Mouse (Mus musculus): Measurements from ENCODE around the gene Rexo4. TPM values are rescaled to one million over a fixed set of nuclear protein-coding genes. Genes with fewer than 3 reads are reported as not detected.

The Rexo4 gene
- polyA plus RNA-seq, 1 experiment from 2014 or later: 24.7 TPM

DNA sequence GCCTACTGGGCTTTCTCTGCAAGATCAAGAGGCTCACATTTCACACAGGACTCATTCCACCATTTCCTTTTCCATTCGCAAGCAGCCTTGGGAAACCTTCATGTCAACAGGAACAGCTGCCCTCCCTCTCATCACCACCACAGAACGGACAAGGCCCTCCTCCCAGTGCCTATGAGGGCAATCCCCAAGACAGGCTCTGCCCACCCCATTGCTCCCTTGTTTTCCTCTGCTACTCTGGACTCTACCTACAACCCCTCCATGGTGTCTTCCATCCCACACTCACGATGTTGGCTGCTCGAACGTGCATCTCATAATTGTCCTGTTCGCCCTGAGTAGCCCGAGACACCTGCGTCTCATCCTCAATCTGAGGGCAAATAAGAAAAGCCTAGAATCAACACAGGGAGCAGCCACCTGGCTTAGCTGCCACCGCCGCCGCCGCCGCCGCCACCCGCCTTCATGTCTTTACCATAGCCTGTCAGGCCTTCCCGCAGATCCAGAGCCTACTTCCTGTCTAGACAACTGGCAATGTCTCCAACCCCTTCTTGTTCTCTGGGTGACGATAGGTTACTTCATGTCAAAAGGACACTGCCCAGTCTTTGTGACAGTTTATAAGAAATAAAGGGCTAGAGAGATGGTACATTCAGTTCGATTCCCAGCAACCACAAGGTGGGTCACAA, 55.3 kb downstream of the Rexo4 start:
- Histone ChIP-seq H3K4me2 (ENCODE audit: low read length) (peak overlapping the region; percentile 86), H3K4me1 (ENCODE audit: control insufficient read depth in 2 of 2, insufficient read depth in 2 of 2, low read length in 2 of 2) (peaks cover 11 to 29% of the 10 kb centered on the region in 2 experiments), H3K36me3 (ENCODE audit: control insufficient read depth, insufficient read depth, low read length) (peaks cover 71% of the 10 kb centered on the region), H3K4me3 (ENCODE audit: control insufficient read depth in 1 of 2, insufficient read depth in 1 of 2, low read depth in 1 of 2, low read length in 2 of 2) (peak overlapping the region; percentile 0 to 72; a peak in 1 of 4 replicates), H3K27ac (replicated peaks in 1 of 2; ENCODE audit: control insufficient read depth in 1 of 2, insufficient read depth in 1 of 2, low read depth in 2 of 2, low read length in 2 of 2) (no peak overlapping the region), H3K9ac (ENCODE audit: low read length) (peak overlapping the region; percentile 90), H3K9me3 (ENCODE audit: control insufficient read depth, low read length) (no peaks in the 10 kb centered on the region), H3K27me3 (ENCODE audit: control insufficient read depth, insufficient read depth, low read length) (no peaks in the 10 kb centered on the region)
- WGBS: 75% methylated on average over 18 of the region's 18 CpGs
- ATAC-seq (ENCODE audit: insufficient number of reproducible peaks, insufficient read depth, low FRiP score, low read depth): no peak

DNA sequence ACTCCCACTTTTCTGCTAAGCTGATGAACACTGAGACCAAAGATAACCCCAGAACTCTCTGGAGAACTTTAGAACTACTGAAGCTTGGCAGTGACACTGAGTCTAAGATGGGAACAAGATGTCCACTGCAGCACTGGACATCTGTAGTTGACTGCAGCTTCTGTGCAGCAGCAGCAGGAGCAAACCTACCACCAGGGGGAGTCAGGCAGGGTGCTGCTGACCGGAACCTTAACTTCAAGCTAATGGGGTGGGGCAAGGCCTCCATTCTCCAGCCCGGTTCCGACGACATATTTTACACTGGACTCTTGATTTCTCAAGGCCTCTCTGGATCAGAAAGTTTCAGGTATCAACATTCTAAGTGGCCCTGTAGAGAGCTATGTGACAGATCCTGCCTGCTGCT, 57.1 kb downstream of the Rexo4 start:
- no peak overlapping the region for H3K4me2 ChIP-seq (ENCODE audit: low read length)
- H3K27me3 ChIP-seq (ENCODE audit: control insufficient read depth, insufficient read depth, low read length): no peaks in the 10 kb centered on the region
- ATAC-seq (ENCODE audit: insufficient number of reproducible peaks, insufficient read depth, low FRiP score, low read depth): no peak
- H3K4me1 ChIP-seq (ENCODE audit: control insufficient read depth in 2 of 2, insufficient read depth in 2 of 2, low read length in 2 of 2): peaks cover 9 to 34% of the 10 kb centered on the region in 2 experiments
- H3K36me3 ChIP-seq (ENCODE audit: control insufficient read depth, insufficient read depth, low read length): peaks cover 53% of the 10 kb centered on the region
- 68% methylated on average over 4 of the region's 4 CpGs for WGBS
- H3K4me3 ChIP-seq (ENCODE audit: control insufficient read depth in 1 of 2, insufficient read depth in 1 of 2, low read depth in 1 of 2, low read length in 2 of 2): no peak overlapping the region
- no peak overlapping the region for H3K9ac ChIP-seq (ENCODE audit: low read length)
- H3K9me3 ChIP-seq (ENCODE audit: control insufficient read depth, low read length): no peaks in the 10 kb centered on the region
- H3K27ac ChIP-seq (replicated peaks in 1 of 2; ENCODE audit: control insufficient read depth in 1 of 2, insufficient read depth in 1 of 2, low read depth in 2 of 2, low read length in 2 of 2): no peak overlapping the region

DNA sequence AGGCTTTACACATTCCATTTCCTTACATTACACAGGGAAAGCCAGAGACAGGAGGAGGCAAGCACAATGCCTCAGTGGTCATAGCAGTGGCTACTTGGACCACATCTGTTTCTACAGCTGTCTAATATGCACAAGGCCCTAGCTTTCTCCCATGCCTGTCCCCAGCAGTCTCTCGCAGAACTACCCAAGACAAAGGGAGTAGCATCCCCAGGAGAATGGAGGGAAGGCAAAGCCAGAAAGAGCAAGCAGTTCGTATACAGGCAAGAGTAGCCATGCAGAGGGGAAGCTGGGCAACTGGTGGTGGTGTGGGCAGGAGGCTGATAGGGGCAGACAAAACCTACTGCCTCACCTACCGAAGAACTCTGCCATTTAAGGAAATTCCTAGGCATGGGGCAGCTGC, 57.8 kb downstream of the Rexo4 start:
- H3K9ac ChIP-seq (ENCODE audit: low read length): no peak overlapping the region
- H3K4me3 ChIP-seq (ENCODE audit: control insufficient read depth in 1 of 2, insufficient read depth in 1 of 2, low read depth in 1 of 2, low read length in 2 of 2): no peak overlapping the region
- ATAC-seq (ENCODE audit: insufficient number of reproducible peaks, insufficient read depth, low FRiP score, low read depth): no peak
- peaks cover 6 to 34% of the 10 kb centered on the region in 2 experiments for H3K4me1 ChIP-seq (ENCODE audit: control insufficient read depth in 2 of 2, insufficient read depth in 2 of 2, low read length in 2 of 2)
- H3K27ac ChIP-seq (replicated peaks in 1 of 2; ENCODE audit: control insufficient read depth in 1 of 2, insufficient read depth in 1 of 2, low read depth in 2 of 2, low read length in 2 of 2): no peak overlapping the region
- peaks cover 47% of the 10 kb centered on the region for H3K36me3 ChIP-seq (ENCODE audit: control insufficient read depth, insufficient read depth, low read length)
- WGBS: 93% methylated on average over 3 of the region's 3 CpGs
- H3K9me3 ChIP-seq (ENCODE audit: control insufficient read depth, low read length): no peaks in the 10 kb centered on the region
- H3K4me2 ChIP-seq (ENCODE audit: low read length): no peak overlapping the region
- no peaks in the 10 kb centered on the region for H3K27me3 ChIP-seq (ENCODE audit: control insufficient read depth, insufficient read depth, low read length)

- Histone ChIP-seq H3K4me3 (ENCODE audit: control insufficient read depth in 1 of 2, insufficient read depth in 1 of 2, low read depth in 1 of 2, low read length in 2 of 2) (no peak overlapping the region), H3K9me3 (ENCODE audit: control insufficient read depth, low read length) (no peaks in the 10 kb centered on the region), H3K4me1 (ENCODE audit: control insufficient read depth in 2 of 2, insufficient read depth in 2 of 2, low read length in 2 of 2) (peaks cover 6 to 35% of the 10 kb centered on the region in 2 experiments), H3K4me2 (ENCODE audit: low read length) (no peak overlapping the region), H3K27me3 (ENCODE audit: control insufficient read depth, insufficient read depth, low read length) (no peaks in the 10 kb centered on the region), H3K27ac (replicated peaks in 1 of 2; ENCODE audit: control insufficient read depth in 1 of 2, insufficient read depth in 1 of 2, low read depth in 2 of 2, low read length in 2 of 2) (no peak overlapping the region), H3K9ac (ENCODE audit: low read length) (no peak overlapping the region), H3K36me3 (ENCODE audit: control insufficient read depth, insufficient read depth, low read length) (peaks cover 43% of the 10 kb centered on the region)
- ATAC-seq (ENCODE audit: insufficient number of reproducible peaks, insufficient read depth, low FRiP score, low read depth): no peak
- 75% methylated on average over 2 of the region's 2 CpGs for WGBS
Measured at GRCm38 (mm10) chr2:26905936-26906335, 58.2 kb downstream of the Rexo4 start.

Other genes with a start within 250 kb of the Rexo4 start
- gene Abo, start 99.4 kb downstream of the Rexo4 start, polyA plus RNA-seq (2014; fragmentation: Nextera tagmentation; extraction: Ambion mirVana): not detected in 2 replicates
- 7.6 and 9.6 TPM in 2 replicates for gene Surf6, start 61.5 kb downstream of the Rexo4 start, polyA plus RNA-seq (2014; fragmentation: Nextera tagmentation; extraction: Ambion mirVana)
- 34.3 and 38.2 TPM in 2 replicates for gene Med22, start 53.7 kb downstream of the Rexo4 start, polyA plus RNA-seq (2014; fragmentation: Nextera tagmentation; extraction: Ambion mirVana)
- 410 and 428 TPM in 2 replicates for gene Rpl7a, start 53.6 kb downstream of the Rexo4 start, polyA plus RNA-seq (2014; fragmentation: Nextera tagmentation; extraction: Ambion mirVana)
- 26.2 and 28.4 TPM in 2 replicates for gene Surf2, start 48.0 kb downstream of the Rexo4 start, polyA plus RNA-seq (2014; fragmentation: Nextera tagmentation; extraction: Ambion mirVana)
- gene Surf1, start 47.9 kb downstream of the Rexo4 start, polyA plus RNA-seq (2014; fragmentation: Nextera tagmentation; extraction: Ambion mirVana): 44.8 and 48.4 TPM in 2 replicates
- gene Surf4, start 30.5 kb downstream of the Rexo4 start, polyA plus RNA-seq (2014; fragmentation: Nextera tagmentation; extraction: Ambion mirVana): 162 and 171 TPM in 2 replicates
- not detected in 2 replicates for gene Stkld1, start 30.3 kb downstream of the Rexo4 start, polyA plus RNA-seq (2014; fragmentation: Nextera tagmentation; extraction: Ambion mirVana)
- not detected in 2 replicates for gene Adamts13, start 9.0 kb upstream of the Rexo4 start, polyA plus RNA-seq (2014; fragmentation: Nextera tagmentation; extraction: Ambion mirVana)
- gene Cacfd1, start 45.5 kb upstream of the Rexo4 start, polyA plus RNA-seq (2014; fragmentation: Nextera tagmentation; extraction: Ambion mirVana): 38.5 and 40.9 TPM in 2 replicates
- gene Slc2a6, start 63.6 kb upstream of the Rexo4 start, polyA plus RNA-seq (2014; fragmentation: Nextera tagmentation; extraction: Ambion mirVana): 0.24 TPM in 1 of 2 replicates, not detected in the other
- 0.22 TPM in 1 of 2 replicates, not detected in the other for gene Mymk, start 107.8 kb upstream of the Rexo4 start, polyA plus RNA-seq (2014; fragmentation: Nextera tagmentation; extraction: Ambion mirVana)
- 12.6 and 15.0 TPM in 2 replicates for gene Adamtsl2, start 115.0 kb upstream of the Rexo4 start, polyA plus RNA-seq (2014; fragmentation: Nextera tagmentation; extraction: Ambion mirVana)
- 0.66 and 0.70 TPM in 2 replicates for gene Fam163b, start 178.1 kb upstream of the Rexo4 start, polyA plus RNA-seq (2014; fragmentation: Nextera tagmentation; extraction: Ambion mirVana)
- gene Dbh, start 200.8 kb upstream of the Rexo4 start, polyA plus RNA-seq (2014; fragmentation: Nextera tagmentation; extraction: Ambion mirVana): 0.55 and 1.8 TPM in 2 replicates